Mouse (Mus musculus): ENCODE data around the gene Fndc7. TPM values are rescaled to one million over a fixed set of nuclear protein-coding genes. Genes with fewer than 3 reads are reported as not detected.
"Not testable (repeated sequence)": the region's sequence is repeated elsewhere in the genome, so short reads cannot be mapped to it uniquely, and the experiment has no call there.

The Fndc7 gene
- polyA plus RNA-seq, 1 experiment from 2014 or later: 0.05 TPM

DNA sequence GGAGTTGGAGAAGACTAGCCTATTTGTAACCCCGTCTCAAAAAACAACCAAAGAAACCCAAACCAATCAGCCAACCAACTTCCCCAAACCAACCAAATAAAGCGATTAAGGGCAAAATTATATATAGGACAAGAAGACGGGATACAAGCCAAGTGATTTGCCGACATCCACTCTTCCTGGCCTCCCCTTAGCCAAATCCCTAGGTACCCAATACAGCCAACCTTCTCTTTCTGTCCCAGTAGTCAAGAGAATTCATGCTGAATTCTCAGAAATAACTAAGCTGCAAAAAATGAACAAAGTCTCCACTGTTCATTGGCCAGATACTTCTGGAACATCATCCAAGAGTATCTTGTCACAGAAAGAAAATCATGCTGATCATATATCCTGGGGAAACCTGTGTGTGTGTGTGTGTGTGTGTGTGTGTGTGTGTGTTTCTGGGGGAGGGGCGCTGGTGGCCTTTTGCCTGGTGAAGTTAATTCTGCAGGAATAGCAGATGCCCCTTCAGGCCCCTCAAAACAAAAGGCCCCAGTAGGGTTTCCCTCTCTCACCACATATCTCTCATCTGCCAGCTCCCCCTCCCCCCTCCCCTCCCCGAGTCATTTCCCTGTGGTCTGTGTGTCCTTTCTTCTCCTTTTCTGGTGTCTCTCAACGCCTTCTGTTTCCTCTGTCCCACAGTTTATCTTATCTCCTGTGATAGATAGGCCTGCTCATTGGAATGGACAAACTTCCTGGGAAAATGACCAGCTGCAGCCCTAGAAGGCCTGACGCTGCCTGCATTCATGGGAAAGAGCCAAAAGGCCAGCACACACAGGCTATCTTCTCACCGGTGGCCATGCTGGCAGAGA lies 3.9 kb downstream of the Fndc7 start:
- H3K4me3 ChIP-seq: no peak overlapping the region
- no peaks in the 10 kb centered on the region for H3K9me3 ChIP-seq
- no peaks in the 10 kb centered on the region for H3K27me3 ChIP-seq
- WGBS: 43% methylated on average over 9 of the region's 9 CpGs
- H3K27ac ChIP-seq (replicated peaks): no peak overlapping the region
- H3K9ac ChIP-seq: no peak overlapping the region
- H3K4me2 ChIP-seq: no peak overlapping the region
- no peaks in the 10 kb centered on the region for H3K36me3 ChIP-seq
- H3K4me1 ChIP-seq (replicated peaks): peaks cover 11% of the 10 kb centered on the region
- ATAC-seq (ENCODE audit: low FRiP score, low read depth): 0 out of 2 replicates have a peak, but pooled peaks have one; percentile 48

DNA sequence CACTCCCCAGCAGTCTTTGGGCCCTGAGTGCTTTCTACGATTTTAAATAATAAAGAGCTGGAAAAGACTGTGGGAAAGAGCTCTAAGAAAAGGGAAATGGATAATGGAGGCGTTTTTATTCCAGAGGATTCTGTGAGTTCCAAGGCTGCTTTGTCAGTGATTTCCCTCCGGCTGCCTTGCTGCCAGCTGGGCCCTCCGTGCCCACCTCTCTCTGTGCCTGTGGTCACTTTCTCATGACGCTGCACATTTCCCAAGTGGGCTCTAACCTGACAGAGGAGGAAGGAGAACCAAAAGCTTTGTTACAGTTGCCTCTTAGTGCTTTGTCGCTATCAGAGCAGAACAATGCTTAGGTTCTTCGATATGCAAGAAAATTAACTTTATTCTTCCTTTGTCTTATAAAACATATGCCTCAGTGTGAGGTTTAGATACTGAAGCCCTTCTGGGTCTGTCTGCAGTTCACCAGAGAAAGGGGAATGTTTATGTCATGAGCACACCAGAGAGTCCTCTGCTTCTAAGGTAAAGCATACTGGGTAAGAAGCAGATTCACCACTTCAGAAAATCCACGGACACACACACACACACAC lies 5.0 kb downstream of the Fndc7 start:
- no peak for ATAC-seq (ENCODE audit: low FRiP score, low read depth)
- 38% methylated on average over 8 of the region's 8 CpGs for WGBS
- no peak overlapping the region for H3K9ac ChIP-seq
- H3K4me1 ChIP-seq (replicated peaks): peaks cover 13% of the 10 kb centered on the region
- no peaks in the 10 kb centered on the region for H3K36me3 ChIP-seq
- H3K9me3 ChIP-seq: no peaks in the 10 kb centered on the region
- H3K27ac ChIP-seq (replicated peaks): 0 out of 2 replicates have a peak overlapping the region, but pooled peaks have one; percentile 51
- no peak overlapping the region for H3K4me3 ChIP-seq
- H3K4me2 ChIP-seq: no peak overlapping the region
- H3K27me3 ChIP-seq: no peaks in the 10 kb centered on the region

DNA sequence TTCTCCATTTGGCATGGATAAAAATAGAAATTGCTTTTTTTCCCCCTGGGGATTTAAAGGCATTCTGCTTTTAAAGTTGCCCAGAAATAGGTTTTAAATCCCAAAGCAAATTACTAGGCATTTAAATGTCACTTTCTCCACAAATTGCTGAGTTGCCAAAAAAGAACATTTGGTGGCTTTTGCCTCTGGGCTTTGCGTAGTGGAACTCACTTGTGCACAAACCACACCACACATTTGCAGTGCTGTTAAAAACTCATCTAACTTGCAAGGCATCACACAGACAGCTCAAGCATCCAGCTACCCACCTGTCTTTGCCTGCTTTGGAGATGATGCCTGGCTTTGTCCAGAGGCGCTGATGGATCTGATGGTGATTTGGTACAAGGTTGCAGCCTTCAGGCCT lies 6.7 kb downstream of the Fndc7 start:
- H3K4me3 ChIP-seq: no peak overlapping the region
- H3K9me3 ChIP-seq: no peaks in the 10 kb centered on the region
- peaks cover 13% of the 10 kb centered on the region for H3K4me1 ChIP-seq (replicated peaks)
- H3K4me2 ChIP-seq: no peak overlapping the region
- no peak overlapping the region for H3K9ac ChIP-seq
- H3K27me3 ChIP-seq: no peaks in the 10 kb centered on the region
- no peak overlapping the region for H3K27ac ChIP-seq (replicated peaks)
- no peak for ATAC-seq (ENCODE audit: low FRiP score, low read depth)
- WGBS: 72% methylated on average over 2 of the region's 2 CpGs
- no peaks in the 10 kb centered on the region for H3K36me3 ChIP-seq

DNA sequence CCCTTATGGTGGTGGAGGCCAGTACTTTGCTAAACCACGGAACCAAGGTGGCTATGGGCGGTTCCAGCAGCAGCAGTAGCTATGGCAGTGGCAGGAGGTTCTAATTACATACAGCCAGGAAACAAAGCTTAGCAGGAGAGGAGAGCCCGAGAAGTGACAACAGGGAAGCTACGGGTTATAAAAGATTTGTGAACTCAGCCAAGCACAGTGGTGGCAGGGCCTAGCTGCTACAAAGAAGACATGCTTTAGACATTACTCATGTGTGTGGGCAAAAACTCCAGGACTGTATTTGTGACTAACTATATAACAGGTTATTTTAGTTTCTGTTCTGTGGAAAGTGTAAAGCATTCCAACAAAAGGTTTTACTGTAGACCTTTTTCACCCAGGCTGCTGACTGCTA lies 7.9 kb downstream of the Fndc7 start:
- not testable (repeated sequence) for H3K27me3 ChIP-seq; H3K27ac ChIP-seq (replicated peaks); H3K9ac ChIP-seq; H3K9me3 ChIP-seq; H3K36me3 ChIP-seq; ATAC-seq (ENCODE audit: low FRiP score, low read depth); H3K4me2 ChIP-seq; H3K4me3 ChIP-seq
- H3K4me1 ChIP-seq (replicated peaks): peaks cover 13% of the 10 kb centered on the region
- 23% methylated on average over 4 of the region's 4 CpGs for WGBS

DNA sequence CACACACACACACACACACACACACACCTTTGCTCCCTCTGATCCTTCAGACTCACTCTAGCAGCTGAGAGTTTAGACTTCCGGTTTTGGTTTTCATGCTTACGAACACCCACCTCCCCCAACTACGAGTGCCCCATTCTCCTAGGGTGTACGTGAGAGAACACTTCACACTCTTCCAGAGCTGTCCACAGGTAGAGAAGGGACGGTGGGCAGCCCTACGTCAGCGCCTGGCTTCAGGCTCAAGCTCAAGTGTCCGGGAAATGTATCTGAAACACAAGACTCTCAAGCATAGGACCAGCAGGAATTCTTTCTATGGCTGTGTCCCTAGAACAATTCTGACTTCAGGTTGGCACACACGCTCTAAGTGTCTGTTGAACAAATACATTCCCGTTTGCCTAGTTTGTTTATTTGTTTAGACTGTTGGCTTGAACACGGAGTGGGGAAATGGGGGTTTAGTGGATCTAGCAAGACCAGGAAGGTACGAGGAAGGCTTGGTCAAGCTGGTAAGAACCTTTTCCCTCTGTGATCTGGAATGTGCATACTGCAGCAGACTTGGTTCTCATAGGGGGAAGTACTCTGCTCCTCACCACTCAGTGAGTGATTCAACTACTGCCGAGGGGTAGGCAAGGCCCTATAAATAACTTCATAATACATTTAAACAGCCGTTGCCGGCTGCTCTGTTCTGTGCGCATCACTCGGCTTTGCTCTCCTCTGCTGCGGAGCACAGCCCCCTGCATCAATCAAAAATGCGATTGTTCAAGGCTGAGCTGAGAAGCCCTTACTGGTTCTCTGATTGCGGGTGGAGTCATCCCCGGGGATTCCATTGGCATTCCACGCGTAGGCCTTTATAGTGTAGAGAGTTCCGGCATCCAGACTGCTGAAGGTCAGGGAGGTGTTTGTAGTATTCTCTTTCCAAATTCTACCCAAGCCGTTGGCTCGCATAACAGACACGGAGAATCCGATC lies 9.0 kb downstream of the Fndc7 start:
- H3K9me3 ChIP-seq: no peaks in the 10 kb centered on the region
- 55% methylated on average over 28 of the region's 28 CpGs for WGBS
- no peak overlapping the region for H3K4me3 ChIP-seq
- H3K27me3 ChIP-seq: no peaks in the 10 kb centered on the region
- peaks cover 6% of the 10 kb centered on the region; the same call in 1 of the 2 replicates for H3K4me1 ChIP-seq (replicated peaks)
- ATAC-seq (ENCODE audit: low FRiP score, low read depth): peak; percentile 59; the same call in 1 of the 2 replicates
- H3K27ac ChIP-seq (replicated peaks): no peak overlapping the region
- peak overlapping the region; percentile 26 for H3K4me2 ChIP-seq
- H3K9ac ChIP-seq: no peak overlapping the region
- no peaks in the 10 kb centered on the region for H3K36me3 ChIP-seq

DNA sequence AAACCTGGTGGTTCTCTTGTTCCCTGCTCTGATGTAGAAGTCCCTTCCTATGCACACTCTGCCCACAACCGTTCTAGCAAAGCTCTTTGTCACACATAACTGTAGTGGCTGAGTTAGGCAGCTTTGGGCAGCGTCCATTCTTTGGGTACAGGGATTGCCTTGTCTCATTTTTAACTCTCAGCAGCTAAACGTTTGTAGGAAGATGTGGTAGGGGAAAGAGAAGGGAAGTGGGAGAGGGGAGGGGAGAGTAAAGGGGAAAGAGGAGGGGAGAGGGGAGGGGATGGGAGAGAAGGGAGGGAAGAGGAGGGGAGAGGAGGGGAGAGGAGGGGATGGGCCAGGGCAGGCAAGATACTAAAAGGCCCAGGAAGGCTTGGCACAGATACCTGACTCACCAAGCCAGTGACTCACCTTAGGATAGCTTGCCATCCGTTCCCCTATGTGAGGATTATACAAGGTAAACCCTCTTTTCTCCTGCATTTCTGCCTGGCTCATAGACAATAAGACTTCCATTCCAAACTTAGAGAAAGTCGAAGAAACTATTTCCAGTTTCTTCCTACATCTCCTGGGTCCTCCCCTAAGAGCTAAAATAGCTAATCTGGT lies 9.9 kb downstream of the Fndc7 start:
- ATAC-seq (ENCODE audit: low FRiP score, low read depth): no peak
- Histone ChIP-seq H3K4me1 (replicated peaks) (peaks cover 6% of the 10 kb centered on the region; the same call in 1 of the 2 replicates), H3K9ac (no peak overlapping the region), H3K4me3 (no peak overlapping the region), H3K4me2 (no peak overlapping the region), H3K9me3 (no peaks in the 10 kb centered on the region), H3K36me3 (no peaks in the 10 kb centered on the region), H3K27me3 (no peaks in the 10 kb centered on the region), H3K27ac (replicated peaks) (no peak overlapping the region)
- 68% methylated on average over 5 of the region's 5 CpGs for WGBS

DNA sequence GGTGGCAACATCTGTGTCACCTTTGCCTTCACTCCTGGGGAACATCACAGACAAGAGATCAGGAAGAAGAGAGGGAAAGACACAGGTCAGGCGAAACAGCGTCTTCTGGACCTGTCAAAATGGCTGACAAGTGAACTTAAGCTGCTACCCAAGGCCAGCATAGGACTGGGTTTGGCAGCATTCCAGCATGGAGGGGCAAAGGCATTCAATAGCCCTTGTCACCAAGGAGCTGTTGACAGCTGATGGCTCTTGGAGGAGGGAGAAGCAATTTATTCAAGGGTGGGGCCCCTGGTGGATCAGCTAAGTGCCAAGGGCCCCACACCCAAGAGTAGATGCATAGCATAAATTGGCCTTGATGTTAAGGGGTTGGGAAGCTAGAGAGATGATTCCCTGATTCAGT lies 10.7 kb downstream of the Fndc7 start:
- H3K27ac ChIP-seq (replicated peaks): no peak overlapping the region
- H3K9me3 ChIP-seq: no peaks in the 10 kb centered on the region
- no peak overlapping the region for H3K4me3 ChIP-seq
- no peaks in the 10 kb centered on the region for H3K27me3 ChIP-seq
- no peak overlapping the region for H3K4me2 ChIP-seq
- H3K4me1 ChIP-seq (replicated peaks): peaks cover 6% of the 10 kb centered on the region; the same call in 1 of the 2 replicates
- no peak overlapping the region for H3K9ac ChIP-seq
- 62% methylated on average over 2 of the region's 2 CpGs for WGBS
- no peak for ATAC-seq (ENCODE audit: low FRiP score, low read depth)
- no peaks in the 10 kb centered on the region for H3K36me3 ChIP-seq

DNA sequence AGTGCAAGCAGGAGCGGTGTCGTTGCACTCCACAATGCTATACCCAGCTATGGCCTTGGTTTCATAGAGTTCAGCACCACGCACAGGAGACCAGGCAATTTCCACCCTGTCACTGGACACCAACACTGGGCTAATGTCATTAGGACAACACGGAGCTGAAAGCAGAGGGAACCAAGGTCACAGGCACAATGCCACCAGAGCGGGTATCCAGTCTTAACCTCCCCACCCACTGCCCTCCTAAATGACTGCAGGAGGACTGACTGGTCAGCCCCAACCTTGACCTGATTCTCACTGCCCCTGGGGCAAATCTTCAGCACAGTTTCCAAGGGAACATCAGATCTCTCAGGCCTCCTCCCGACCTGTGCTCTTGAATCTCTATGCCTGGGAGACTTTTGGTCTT lies 19.2 kb downstream of the Fndc7 start:
- H3K4me2 ChIP-seq: no peak overlapping the region
- no peak overlapping the region for H3K9ac ChIP-seq
- 85% methylated on average over 6 of the region's 6 CpGs for WGBS
- no peak overlapping the region for H3K27ac ChIP-seq (replicated peaks)
- ATAC-seq (ENCODE audit: low FRiP score, low read depth): no peak
- H3K36me3 ChIP-seq: no peaks in the 10 kb centered on the region
- H3K4me3 ChIP-seq: no peak overlapping the region
- H3K4me1 ChIP-seq (replicated peaks): no peaks in the 10 kb centered on the region
- no peaks in the 10 kb centered on the region for H3K27me3 ChIP-seq
- no peaks in the 10 kb centered on the region for H3K9me3 ChIP-seq

DNA sequence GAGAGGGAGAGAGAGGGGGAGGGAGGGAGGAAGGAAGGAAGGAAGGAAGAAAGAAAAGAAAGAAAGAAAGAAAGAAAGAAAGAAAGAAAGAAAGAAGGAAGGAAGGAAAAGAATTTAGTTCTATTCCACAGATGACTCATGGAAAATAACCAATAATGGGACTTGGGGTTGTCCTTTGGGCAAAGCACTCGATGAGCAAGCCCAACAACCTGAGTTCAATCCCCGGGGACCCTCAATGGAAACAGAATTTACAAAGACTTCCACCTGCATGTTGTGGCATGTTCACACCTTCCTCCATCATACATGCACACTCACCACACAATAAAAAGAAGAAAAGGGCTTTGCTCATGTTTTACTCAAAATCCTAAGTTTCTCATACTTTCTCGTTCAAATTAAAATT lies 22.4 kb downstream of the Fndc7 start:
- WGBS: 92% methylated on average over 3 of the region's 3 CpGs
- H3K4me1 ChIP-seq (replicated peaks): no peaks in the 10 kb centered on the region
- no peaks in the 10 kb centered on the region for H3K9me3 ChIP-seq
- no peak overlapping the region for H3K4me3 ChIP-seq
- H3K9ac ChIP-seq: no peak overlapping the region
- no peaks in the 10 kb centered on the region for H3K27me3 ChIP-seq
- no peak for ATAC-seq (ENCODE audit: low FRiP score, low read depth)
- no peak overlapping the region for H3K27ac ChIP-seq (replicated peaks)
- no peaks in the 10 kb centered on the region for H3K36me3 ChIP-seq
- no peak overlapping the region for H3K4me2 ChIP-seq

DNA sequence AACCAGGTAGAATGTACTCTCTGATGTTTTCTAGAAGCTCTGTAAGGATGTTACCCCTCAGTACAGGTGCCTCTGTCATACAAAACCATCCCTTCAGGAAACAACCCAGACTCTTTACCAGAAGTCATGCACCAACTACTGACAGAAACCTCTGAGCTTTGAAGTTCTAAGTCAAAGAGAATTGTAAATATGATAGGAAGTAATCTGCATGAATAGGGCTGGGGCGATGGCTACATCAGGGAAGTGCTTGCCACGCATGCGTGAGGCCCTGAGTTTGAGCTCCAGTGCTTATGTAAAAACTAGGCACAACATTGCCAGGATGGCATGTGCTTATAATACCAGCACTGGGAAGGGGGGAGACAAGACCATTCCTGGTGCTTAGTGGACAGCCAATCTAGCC lies 24.1 kb downstream of the Fndc7 start:
- H3K4me1 ChIP-seq (replicated peaks): no peaks in the 10 kb centered on the region
- ATAC-seq (ENCODE audit: low FRiP score, low read depth): no peak
- WGBS: 89% methylated on average over 3 of the region's 3 CpGs

DNA sequence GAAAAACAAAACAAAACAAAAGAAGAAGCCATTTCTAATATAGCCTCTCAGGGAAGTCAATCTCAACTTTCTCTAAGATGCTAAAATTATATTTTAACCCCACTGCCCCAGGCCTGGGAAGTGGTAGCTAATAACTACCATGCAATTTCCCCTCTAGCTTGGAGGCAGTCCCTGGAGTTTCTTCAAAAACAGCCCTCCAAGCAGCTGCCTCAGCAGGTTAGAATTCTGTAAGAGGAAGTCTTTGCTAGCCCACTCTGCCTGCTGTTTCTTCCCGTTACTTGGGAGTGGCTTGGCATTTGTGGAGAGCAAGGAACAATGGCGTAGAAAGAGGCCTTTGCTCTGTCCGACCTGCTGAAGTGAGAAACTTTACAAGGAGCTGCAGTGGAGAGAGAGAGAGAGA lies 24.7 kb downstream of the Fndc7 start:
- Histone ChIP-seq H3K27me3 (no peaks in the 10 kb centered on the region), H3K9me3 (no peaks in the 10 kb centered on the region), H3K4me1 (replicated peaks) (no peaks in the 10 kb centered on the region), H3K9ac (no peak overlapping the region), H3K4me3 (no peak overlapping the region), H3K27ac (replicated peaks) (no peak overlapping the region), H3K4me2 (no peak overlapping the region), H3K36me3 (no peaks in the 10 kb centered on the region)
- 35% methylated on average over 3 of the region's 3 CpGs for WGBS
- ATAC-seq (ENCODE audit: low FRiP score, low read depth): no peak

More for the DNA sequence above, 24.1 kb downstream of the Fndc7 start:
- no peaks in the 10 kb centered on the region for H3K36me3 ChIP-seq
- H3K9ac ChIP-seq: no peak overlapping the region
- no peak overlapping the region for H3K4me3 ChIP-seq
- no peaks in the 10 kb centered on the region for H3K9me3 ChIP-seq
- no peak overlapping the region for H3K27ac ChIP-seq (replicated peaks)
- no peaks in the 10 kb centered on the region for H3K27me3 ChIP-seq
- no peak overlapping the region for H3K4me2 ChIP-seq
